Mouse (Mus musculus) MEL (cell line): ENCODE data around the gene Ate1.

Source experiments
- CHD2 ChIP-seq: IDR thresholded peaks from 2 replicates; pipeline ENCODE4 v1.6.1; 2011; ENCODE audit warnings: low read length, improper control_type of control experiment
- CTCF ChIP-seq, 3 experiments: IDR thresholded peaks in 2 of 3; conservative IDR thresholded peaks in 1 of 3; 2 replicates each; pipeline ENCODE4 v1.5.1; 2011 to 2012; ENCODE audit warnings: low read length in 3 of 3, low read depth in 2 of 3, mild to moderate bottlenecking in 2 of 3, improper control_type of control experiment in 1 of 3, inconsistent platforms in 1 of 3, mixed read lengths in 1 of 3, moderate library complexity in 1 of 3; ENCODE audit not compliant: control insufficient read depth in 1 of 3, insufficient read depth in 1 of 3, poor library complexity in 1 of 3, severe bottlenecking in 1 of 3
- EP300 ChIP-seq, 2 experiments: IDR thresholded peaks; 2 replicates each; pipeline ENCODE4 v1.6.1; 2011; ENCODE audit warnings: improper control_type of control experiment in 2 of 2, low read length in 2 of 2, low read depth in 1 of 2, mild to moderate bottlenecking in 1 of 2
- MAFK ChIP-seq: IDR thresholded peaks from 2 replicates; pipeline ENCODE4 v1.6.1; 2011; ENCODE audit warnings: low read depth, mild to moderate bottlenecking, low read length, improper control_type of control experiment, borderline replicate concordance
- MAZ ChIP-seq: IDR thresholded peaks from 2 replicates; pipeline ENCODE4 v1.6.1; 2012; ENCODE audit warnings: low read depth, mild to moderate bottlenecking, inconsistent platforms, low read length, improper control_type of control experiment
- USF1 ChIP-seq: IDR thresholded peaks from 2 replicates; pipeline ENCODE4 v1.6.1; 2014; ENCODE audit warnings: low read depth, mild to moderate bottlenecking, inconsistent platforms, low read length, improper control_type of control experiment, moderate library complexity

DNA sequence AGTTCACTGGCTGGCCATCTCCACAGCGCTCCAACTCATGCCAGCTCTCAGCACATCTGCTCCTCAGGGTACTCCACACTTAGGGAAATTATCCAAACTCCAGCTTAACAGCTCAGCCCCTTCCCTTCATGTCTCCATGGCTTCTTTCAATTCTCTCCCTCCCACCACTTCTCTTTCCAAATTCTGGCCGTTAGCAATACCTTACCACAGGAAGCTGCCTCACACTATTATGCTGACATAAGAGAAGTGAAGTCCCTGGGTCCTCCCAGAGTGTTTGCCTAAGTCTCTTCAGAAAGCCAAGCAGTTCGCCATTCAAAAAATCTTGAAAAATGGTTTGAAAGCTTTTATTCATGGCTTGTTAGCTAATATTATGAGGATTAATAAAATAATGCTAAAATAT lies 46.3 kb downstream of the Ate1 start:
- TF ChIP-seq MAFK (no peak), EP300 (IDR thresholded peaks at IDR 0.05; ENCODE audit: low read depth in 1 of 2, low read length in 2 of 2) (no peak), MAZ (no peak), USF1 (no peak), CHD2 (no peak), CTCF (IDR thresholded peaks at IDR 0.05 in 2 of 3, conservative IDR thresholded peaks at IDR 0.05 in 1 of 3; ENCODE audit: control insufficient read depth in 1 of 3, insufficient read depth in 1 of 3, low read depth in 2 of 3, low read length in 3 of 3, poor library complexity in 1 of 3, severe bottlenecking in 1 of 3) (no peak)
